Mouse (Mus musculus) limb, embryonic 15.5 days (tissue): ENCODE data around the gene Eva1c. TPM values are rescaled to one million over a fixed set of nuclear protein-coding genes. Genes with fewer than 3 reads are reported as not detected.
A peak's percentile ranks its signal among the peaks of the same experiment; 100 is the strongest.
"Not testable (repeated sequence)": the region's sequence is repeated elsewhere in the genome, so short reads cannot be mapped to it uniquely, and the experiment has no call there.

Experiments
- ATAC-seq: fragments of 200-750 bp; cut with Nextera tagmentation; 2 replicates; pipeline ENCODE4 v1.8.0; 2017; ENCODE audit warnings: low read depth, moderate TSS enrichment; ENCODE audit not compliant: insufficient number of reproducible peaks, low FRiP score, low TSS enrichment
- H3K27ac ChIP-seq: fragments of 300-500 bp; sonication (generic); 2 replicates; pipeline ENCODE4 v1.5.1; 2015; ENCODE audit warnings: moderate library complexity, mild to moderate bottlenecking, inconsistent platforms
- H3K27me3 ChIP-seq: fragments of 300-500 bp; sonication (generic); 2 replicates; pipeline ENCODE4 v1.6.1; 2015; ENCODE audit warnings: inconsistent platforms
- H3K36me3 ChIP-seq: fragments of 300-500 bp; sonication (generic); 2 replicates; pipeline ENCODE4 v1.6.1; 2015; ENCODE audit warnings: inconsistent platforms
- H3K4me1 ChIP-seq: fragments of 300-500 bp; sonication (generic); 2 replicates; pipeline ENCODE4 v1.6.1; 2015; ENCODE audit warnings: inconsistent platforms
- H3K4me2 ChIP-seq: fragments of 300-500 bp; sonication (generic); 2 replicates; pipeline ENCODE4 v1.6.1; 2015; ENCODE audit warnings: mild to moderate bottlenecking, inconsistent platforms
- H3K4me3 ChIP-seq: fragments of 300-500 bp; sonication (generic); 2 replicates; pipeline ENCODE4 v1.5.1; 2015; ENCODE audit warnings: mild to moderate bottlenecking, inconsistent platforms
- H3K9ac ChIP-seq: fragments of 300-500 bp; sonication (generic); 2 replicates; pipeline ENCODE4 v1.6.1; 2015; ENCODE audit warnings: inconsistent platforms
- H3K9me3 ChIP-seq: fragments of 300-500 bp; sonication (generic); 2 replicates; pipeline ENCODE4 v1.6.1; 2016; ENCODE audit warnings: inconsistent platforms
- WGBS: fragments of 180-500 bp; shearing (Covaris S2); methylation state at CpG from one replicate; pipeline ENCODE4 v1.1.7; 2015; 5-methylcytosine and 5-hydroxymethylcytosine counted together
- polyA plus RNA-seq: library from polyadenylated mRNA; unstranded; fragments of >200 nt; fragmentation: Nextera tagmentation; extraction: Ambion mirVana; gene quantifications from 2 replicates; pipeline ENCODE4 v1.2.1, GENCODE M21; 2015

Gene Eva1c
- polyA plus RNA-seq, 1 experiment from 2014 or later, result 1.2 TPM

DNA sequence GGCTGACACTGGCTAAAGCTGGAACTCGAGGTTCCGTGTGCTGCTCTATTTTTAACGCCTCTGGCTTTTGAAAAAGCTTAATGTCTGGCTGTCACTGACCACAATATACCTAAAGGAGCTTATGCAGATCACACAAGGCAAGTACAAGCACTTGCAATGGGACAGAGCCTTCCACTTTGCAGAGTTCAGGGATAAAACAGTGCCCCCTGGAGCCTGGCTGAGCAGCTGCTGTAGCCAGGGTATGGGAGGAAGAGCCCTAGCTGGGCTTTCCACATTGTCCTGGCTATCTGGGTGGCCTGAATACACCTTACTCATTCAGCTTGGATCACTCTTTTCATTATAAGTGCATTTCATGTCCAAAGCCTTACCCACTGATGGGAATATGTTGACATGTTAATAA is 24.6 kb upstream of the Eva1c start:
- no peaks in the 10 kb centered on the region for H3K9me3 ChIP-seq
- H3K27me3 ChIP-seq, result no peaks in the 10 kb centered on the region
- 85% methylated on average over 3 of the region's 3 CpGs for WGBS
- H3K9ac ChIP-seq, result no peak overlapping the region
- H3K27ac ChIP-seq, result no peak overlapping the region
- no peak overlapping the region for H3K4me2 ChIP-seq
- H3K4me1 ChIP-seq, result no peaks in the 10 kb centered on the region
- H3K4me3 ChIP-seq, result no peak overlapping the region
- H3K36me3 ChIP-seq, result peaks cover 63% of the 10 kb centered on the region
- ATAC-seq, result no peak

- Histone ChIP-seq H3K9me3 (no peaks in the 10 kb centered on the region), H3K4me3 (no peak overlapping the region), H3K36me3 (peaks cover 47% of the 10 kb centered on the region), H3K27ac (no peak overlapping the region), H3K4me1 (peaks cover 7% of the 10 kb centered on the region; the same call in 1 of the 2 replicates), H3K27me3 (no peaks in the 10 kb centered on the region), H3K4me2 (no peak overlapping the region), H3K9ac (no peak overlapping the region)
- 90% methylated on average over 5 of the region's 5 CpGs for WGBS
- no peak for ATAC-seq
Observed at GRCm38 (mm10) chr16:90804466-90804865, 22.1 kb upstream of the Eva1c start.

DNA sequence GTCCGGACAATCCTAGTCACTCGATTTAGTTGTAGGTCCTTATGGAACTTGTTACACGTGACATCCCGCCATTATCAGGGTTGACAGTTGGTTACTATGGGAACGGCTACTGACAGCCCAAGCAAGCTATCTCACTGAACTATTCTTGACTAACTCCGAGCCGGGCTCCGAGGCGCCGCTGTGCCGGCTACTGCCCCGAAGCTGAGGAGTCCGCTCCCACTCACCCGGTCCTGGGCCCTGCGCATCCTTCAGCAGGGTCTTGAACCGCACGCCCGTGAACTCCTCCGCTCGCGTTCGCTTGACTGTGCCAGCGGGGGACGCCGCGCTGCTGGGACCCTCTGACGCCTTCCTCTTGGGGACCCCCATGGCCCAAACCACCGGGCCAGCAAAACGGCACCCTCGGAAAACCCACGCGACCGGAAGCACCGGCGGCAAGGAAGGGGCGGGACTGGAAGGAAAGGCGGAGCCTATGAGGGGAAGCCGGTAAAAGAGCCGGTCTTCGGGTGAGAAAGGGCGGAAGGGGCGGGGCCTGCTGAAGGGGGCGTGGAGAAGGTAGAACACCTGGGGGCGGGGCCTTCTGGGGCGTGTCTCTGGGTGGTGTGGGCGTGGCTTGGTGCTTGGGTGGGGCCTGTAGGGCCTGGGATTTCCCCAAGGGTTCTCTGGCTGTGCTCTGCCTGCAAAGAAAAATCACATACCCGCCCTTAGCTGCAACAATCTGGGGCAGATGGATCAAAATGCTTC is 16.4 kb upstream of the Eva1c start, which contains the start of gene Urb1:
TSS of gene Urb1 (minus strand) at position 439 of the 741 bp plus-strand sequence.
- under 1% methylated on average over 47 of the region's 47 CpGs for WGBS
- Histone ChIP-seq H3K36me3 (peaks cover 7% of the 10 kb centered on the region; the same call in 1 of the 2 replicates), H3K4me3 (peak within 1 kb of the TSS; percentile 68), H3K27me3 (no peaks in the 10 kb centered on the region), H3K9ac (peak within 1 kb of the TSS; percentile 48), H3K9me3 (no peaks in the 10 kb centered on the region), H3K4me2 (peak within 1 kb of the TSS; percentile 77), H3K4me1 (peaks cover 18% of the 10 kb centered on the region), H3K27ac (peak within 1 kb of the TSS; percentile 75)
- peak; percentile 91 for ATAC-seq

- H3K27ac ChIP-seq, result peak overlapping the region; percentile 75
- ATAC-seq, result no peak
Observed at GRCm38 (mm10) chr16:90810716-90811256, 15.7 kb upstream of the Eva1c start.

GRCm38 (mm10) chr16:90812086-90812485 is 14.4 kb upstream of the Eva1c start:
- Histone ChIP-seq H3K36me3 (no peaks in the 10 kb centered on the region), H3K4me3 (no peak overlapping the region), H3K27ac (no peak overlapping the region), H3K9ac (no peak overlapping the region), H3K9me3 (no peaks in the 10 kb centered on the region), H3K4me2 (no peak overlapping the region), H3K4me1 (peaks cover 18% of the 10 kb centered on the region), H3K27me3 (no peaks in the 10 kb centered on the region)
- ATAC-seq, result no peak
- 74% methylated on average over 5 of the region's 5 CpGs for WGBS

More at GRCm38 (mm10) chr16:90810716-90811256, 15.7 kb upstream of the Eva1c start:
- WGBS, result 36% methylated on average over 11 of the region's 11 CpGs
- Histone ChIP-seq H3K27me3 (no peaks in the 10 kb centered on the region), H3K36me3 (peaks cover 2% of the 10 kb centered on the region; the same call in 1 of the 2 replicates), H3K9ac (peak overlapping the region; percentile 17; the same call in 1 of the 2 replicates), H3K4me3 (peak overlapping the region; percentile 68), H3K4me1 (peaks cover 18% of the 10 kb centered on the region), H3K4me2 (peak overlapping the region; percentile 77), H3K9me3 (no peaks in the 10 kb centered on the region)

GRCm38 (mm10) chr16:90820326-90820725 is 6.2 kb upstream of the Eva1c start:
- Histone ChIP-seq H3K4me1 (no peaks in the 10 kb centered on the region), H3K9me3 (no peaks in the 10 kb centered on the region), H3K4me2 (no peak overlapping the region), H3K36me3 (no peaks in the 10 kb centered on the region), H3K4me3 (no peak overlapping the region), H3K27ac (no peak overlapping the region), H3K9ac (no peak overlapping the region), H3K27me3 (no peaks in the 10 kb centered on the region)
- 74% methylated on average over 6 of the region's 6 CpGs for WGBS
- ATAC-seq, result no peak

DNA sequence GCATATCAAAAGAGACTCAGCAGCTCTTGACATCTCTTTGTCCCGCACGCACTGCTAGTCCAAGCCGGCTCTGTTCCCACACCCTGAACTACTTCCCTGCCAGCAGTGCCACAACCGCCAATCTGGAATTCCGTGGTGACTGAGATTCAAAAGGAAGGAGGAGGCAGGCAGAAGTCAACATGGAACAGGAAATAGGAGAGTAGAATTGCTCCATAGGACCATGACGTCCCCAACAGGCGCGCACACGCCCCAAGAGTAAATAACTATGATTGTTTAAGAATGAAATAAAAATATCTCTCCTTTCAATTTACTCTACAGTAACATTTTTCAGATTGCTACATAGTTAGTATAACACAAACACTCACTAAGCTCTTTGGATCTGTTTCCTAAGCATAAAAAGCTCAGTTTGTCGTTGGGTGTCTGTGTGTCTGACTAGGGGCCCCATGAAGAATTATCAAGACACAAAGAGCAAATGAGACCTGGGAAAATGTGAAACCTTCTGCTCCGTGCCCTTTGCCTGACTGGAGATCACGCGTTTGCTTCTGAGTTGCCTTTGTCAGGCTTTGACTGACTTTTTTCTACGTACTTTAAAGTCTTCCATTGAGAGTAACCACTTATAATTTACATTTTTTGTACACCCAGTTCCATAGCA is 5.3 kb upstream of the Eva1c start:
- H3K27me3 ChIP-seq, result no peaks in the 10 kb centered on the region
- no peaks in the 10 kb centered on the region for H3K36me3 ChIP-seq
- H3K4me1 ChIP-seq, result no peaks in the 10 kb centered on the region
- no peak for ATAC-seq
- no peak overlapping the region for H3K27ac ChIP-seq
- no peak overlapping the region for H3K4me2 ChIP-seq
- H3K4me3 ChIP-seq, result no peak overlapping the region
- no peaks in the 10 kb centered on the region for H3K9me3 ChIP-seq
- H3K9ac ChIP-seq, result no peak overlapping the region
- WGBS, result 84% methylated on average over 14 of the region's 14 CpGs

- WGBS, result 88% methylated on average over 10 of the region's 10 CpGs
- Histone ChIP-seq H3K4me3 (no peak overlapping the region), H3K36me3 (no peaks in the 10 kb centered on the region), H3K27ac (no peak overlapping the region), H3K27me3 (no peaks in the 10 kb centered on the region), H3K9ac (no peak overlapping the region), H3K9me3 (no peaks in the 10 kb centered on the region), H3K4me1 (no peaks in the 10 kb centered on the region), H3K4me2 (no peak overlapping the region)
- no peak for ATAC-seq
Observed at GRCm38 (mm10) chr16:90822284-90822935, 4.1 kb upstream of the Eva1c start.

DNA sequence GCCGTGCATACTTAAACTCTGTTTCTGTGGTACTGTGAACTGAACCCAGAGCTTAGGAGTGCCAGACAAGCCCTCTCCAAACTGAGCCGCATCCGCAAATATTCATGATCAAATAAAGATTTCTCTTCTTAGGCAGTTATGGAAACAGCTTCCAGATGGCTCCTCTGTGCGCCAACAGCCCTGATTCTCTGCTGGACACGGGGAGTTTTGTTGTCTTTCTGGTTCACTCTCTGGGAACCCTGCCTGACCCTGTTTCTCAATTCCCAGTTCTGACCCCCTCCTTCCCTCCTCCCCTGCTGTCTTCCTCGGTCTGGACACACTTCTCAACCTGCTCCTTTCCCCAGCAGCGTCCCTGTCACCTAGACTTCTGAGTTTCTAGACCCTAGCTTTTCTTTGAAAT is 3.5 kb upstream of the Eva1c start:
- Histone ChIP-seq H3K4me1 (no peaks in the 10 kb centered on the region), H3K9ac (no peak overlapping the region), H3K4me3 (no peak overlapping the region), H3K27me3 (no peaks in the 10 kb centered on the region), H3K9me3 (no peaks in the 10 kb centered on the region), H3K36me3 (no peaks in the 10 kb centered on the region), H3K27ac (no peak overlapping the region), H3K4me2 (no peak overlapping the region)
- ATAC-seq, result no peak
- WGBS, result 52% methylated on average over 7 of the region's 7 CpGs

GRCm38 (mm10) chr16:90823986-90824385 is 2.5 kb upstream of the Eva1c start:
- not testable (repeated sequence) for H3K9ac ChIP-seq, H3K36me3 ChIP-seq, ATAC-seq, H3K9me3 ChIP-seq, H3K27me3 ChIP-seq, H3K4me2 ChIP-seq, H3K4me1 ChIP-seq, H3K4me3 ChIP-seq, H3K27ac ChIP-seq
- WGBS, result 63% methylated on average over 4 of the region's 4 CpGs

DNA sequence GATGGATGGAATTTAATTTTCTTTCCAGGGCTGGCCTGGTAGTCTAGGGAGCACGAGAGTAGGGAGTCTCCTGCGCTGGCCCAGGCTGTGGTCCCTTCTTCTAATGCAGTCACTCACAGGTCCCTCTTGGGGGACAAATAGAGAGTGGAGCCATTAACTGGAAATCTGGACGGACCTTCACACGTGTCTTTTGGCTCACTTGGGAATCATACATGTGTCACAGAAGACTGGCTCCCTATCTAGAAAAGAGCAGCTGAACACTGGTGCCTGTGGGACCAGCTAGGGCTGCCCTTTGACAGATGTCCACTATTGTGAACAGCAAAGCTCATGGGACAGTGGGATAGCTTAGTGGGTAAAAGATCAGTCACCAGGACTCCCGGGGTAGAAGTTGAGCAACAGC is 478 bp upstream of the Eva1c start:
- H3K4me3 ChIP-seq, result no peak overlapping the region
- H3K4me2 ChIP-seq, result no peak overlapping the region
- no peak overlapping the region for H3K27ac ChIP-seq
- H3K27me3 ChIP-seq, result peaks cover 26% of the 10 kb centered on the region
- H3K9me3 ChIP-seq, result no peaks in the 10 kb centered on the region
- WGBS, result 86% methylated on average over 5 of the region's 5 CpGs
- no peak overlapping the region for H3K9ac ChIP-seq
- no peak for ATAC-seq
- peaks cover 16% of the 10 kb centered on the region for H3K4me1 ChIP-seq
- H3K36me3 ChIP-seq, result no peaks in the 10 kb centered on the region

GRCm38 (mm10) chr16:90827498-90827897 is 979 bp downstream of the Eva1c start:
- no peak overlapping the region for H3K4me2 ChIP-seq
- H3K9me3 ChIP-seq, result no peaks in the 10 kb centered on the region
- no peaks in the 10 kb centered on the region for H3K36me3 ChIP-seq
- H3K27ac ChIP-seq, result no peak overlapping the region
- H3K27me3 ChIP-seq, result peaks cover 41% of the 10 kb centered on the region
- no peak for ATAC-seq
- H3K9ac ChIP-seq, result no peak overlapping the region
- 82% methylated on average over 9 of the region's 9 CpGs for WGBS
- no peak overlapping the region for H3K4me3 ChIP-seq
- H3K4me1 ChIP-seq, result peaks cover 27% of the 10 kb centered on the region
